Mouse (Mus musculus) kidney, adult 2 months (tissue): ENCODE data around the gene Tspyl3. TPM values are rescaled to one million over a fixed set of nuclear protein-coding genes. Genes with fewer than 3 reads are reported as not detected.

Experiments
- DNase-seq: peaks from one replicate; pipeline ENCODE4 v3.0.0; 2021
- H3K27ac ChIP-seq: fragments of 200-500 bp; 2 replicates; pipeline ENCODE4 v1.5.1; 2012; ENCODE audit warnings: low read depth, low read length, control low read depth, inconsistent platforms; ENCODE audit not compliant: insufficient read depth
- H3K27me3 ChIP-seq: fragments of 200-500 bp; replicated peaks from 2 replicates; pipeline ENCODE4 v1.6.1; 2012; ENCODE audit warnings: mild to moderate bottlenecking, moderate library complexity, low read length, inconsistent platforms; ENCODE audit not compliant: control insufficient read depth, insufficient read depth
- H3K36me3 ChIP-seq: fragments of 200-500 bp; 2 replicates; pipeline ENCODE4 v1.6.1; 2012; ENCODE audit warnings: mild to moderate bottlenecking, moderate library complexity, low read length, inconsistent platforms; ENCODE audit not compliant: control insufficient read depth, insufficient read depth
- H3K4me1 ChIP-seq: fragments of 200-500 bp; 2 replicates; pipeline ENCODE4 v1.6.1; 2011; ENCODE audit warnings: low read length; ENCODE audit not compliant: control insufficient read depth, insufficient read depth
- H3K4me3 ChIP-seq: fragments of 200-500 bp; 2 replicates; pipeline ENCODE4 v1.5.1; 2011; ENCODE audit warnings: mild to moderate bottlenecking, low read depth, low read length, control low read depth; ENCODE audit not compliant: insufficient read depth
- CTCF ChIP-seq: fragments of 200-500 bp; conservative IDR thresholded peaks from 2 replicates; pipeline ENCODE4 v1.5.1; 2011; ENCODE audit warnings: low read depth, mild to moderate bottlenecking, control low read depth, low read length, moderate library complexity, mixed read lengths; ENCODE audit not compliant: insufficient read depth, insufficient read length
- POLR2A ChIP-seq: fragments of 200-500 bp; IDR thresholded peaks from one replicate; pipeline ENCODE4 v1.6.1; 2011; ENCODE audit warnings: low read depth, low read length, control low read depth
- WGBS: fragments of 180-500 bp; shearing (Covaris S2); methylation state at CpG from one replicate; pipeline ENCODE4 v1.1.7; 2018; 5-methylcytosine and 5-hydroxymethylcytosine counted together
- polyA plus RNA-seq: library from polyadenylated mRNA; depleted of rRNA; stranded (reverse); fragments of >200 nt; gene quantifications from 2 replicates; pipeline ENCODE4 v1.2.3, GENCODE M21; 2012

The Tspyl3 gene
- polyA plus RNA-seq, 1 experiment = 2.2 TPM

- Histone ChIP-seq H3K27ac (no peak overlapping the region), H3K36me3 (no peaks in the 10 kb centered on the region), H3K4me3 (no peak overlapping the region), H3K27me3 (no peaks in the 10 kb centered on the region), H3K4me1 (no peaks in the 10 kb centered on the region)
- TF ChIP-seq POLR2A (no peak), CTCF (no peak)
- no peak for DNase-seq
- 56% methylated on average over 6 of the region's 6 CpGs for WGBS
Measured at GRCm38 (mm10) chr2:153214771-153215259, 10.4 kb downstream of the Tspyl3 start.

GRCm38 (mm10) chr2:153213351-153213750, 11.9 kb downstream of the Tspyl3 start:
- no peak overlapping the region for H3K27ac ChIP-seq
- no peaks in the 10 kb centered on the region for H3K36me3 ChIP-seq
- no peak for DNase-seq
- no peaks in the 10 kb centered on the region for H3K27me3 ChIP-seq
- H3K4me1 ChIP-seq = no peaks in the 10 kb centered on the region
- no peak overlapping the region for H3K4me3 ChIP-seq
- no peak for TF ChIP-seq CTCF
- TF ChIP-seq POLR2A = no peak
- WGBS = 89% methylated on average over 4 of the region's 4 CpGs

GRCm38 (mm10) chr2:153211451-153211850, 13.8 kb downstream of the Tspyl3 start:
- Histone ChIP-seq H3K4me3 (no peak overlapping the region), H3K4me1 (no peaks in the 10 kb centered on the region), H3K27ac (no peak overlapping the region), H3K27me3 (no peaks in the 10 kb centered on the region), H3K36me3 (no peaks in the 10 kb centered on the region)
- TF ChIP-seq POLR2A (no peak), CTCF (no peak)
- WGBS = 91% methylated on average over 5 of the region's 5 CpGs
- DNase-seq = no peak

DNA sequence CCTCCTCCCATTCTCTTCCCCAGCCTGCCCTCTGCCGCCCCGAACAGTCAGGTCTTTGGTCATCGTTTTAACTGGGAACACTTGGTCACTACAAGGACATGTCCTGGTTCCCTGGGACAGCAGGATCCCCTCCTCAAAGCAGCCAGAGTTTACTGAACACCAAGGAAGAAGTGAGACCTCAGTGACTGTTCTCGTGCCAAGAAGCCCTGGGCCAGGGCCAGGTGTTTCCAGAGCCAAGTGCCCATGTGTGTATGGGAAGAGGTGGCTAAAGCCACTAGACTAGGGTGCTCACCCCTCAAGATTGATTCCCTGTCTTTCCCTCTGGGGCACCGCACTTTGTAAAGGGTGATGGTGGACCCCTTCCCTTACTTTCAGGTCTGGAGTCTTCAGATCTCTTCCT, 16.0 kb downstream of the Tspyl3 start:
- H3K27ac ChIP-seq = no peak overlapping the region
- TF ChIP-seq CTCF = no peak
- TF ChIP-seq POLR2A = no peak
- no peak for DNase-seq
- WGBS = 81% methylated on average over 5 of the region's 5 CpGs
- H3K27me3 ChIP-seq = no peaks in the 10 kb centered on the region
- H3K36me3 ChIP-seq = no peaks in the 10 kb centered on the region
- H3K4me1 ChIP-seq = no peaks in the 10 kb centered on the region
- no peak overlapping the region for H3K4me3 ChIP-seq

DNA sequence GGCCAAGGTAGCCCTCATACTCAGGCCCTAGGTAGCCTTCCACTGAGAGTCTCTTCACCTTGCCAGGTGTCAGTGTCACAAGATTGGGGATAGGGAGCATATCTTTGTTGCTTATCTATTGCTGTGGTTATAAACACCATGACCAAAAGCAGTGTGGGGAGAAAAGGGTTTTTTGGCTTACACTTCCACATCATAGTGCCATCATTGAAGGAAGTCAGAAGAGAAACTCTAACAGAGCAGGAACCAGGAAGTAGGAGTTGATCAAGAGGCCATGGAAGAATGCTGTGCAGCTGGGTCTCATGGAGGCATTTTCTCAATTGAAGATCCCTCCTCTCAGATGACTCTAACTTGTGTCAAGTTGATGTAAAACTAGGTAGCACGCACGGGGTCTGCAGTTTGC, 17.1 kb downstream of the Tspyl3 start:
- Histone ChIP-seq H3K4me3 (no peak overlapping the region), H3K4me1 (no peaks in the 10 kb centered on the region), H3K36me3 (no peaks in the 10 kb centered on the region), H3K27me3 (no peaks in the 10 kb centered on the region), H3K27ac (no peak overlapping the region)
- no peak for DNase-seq
- 91% methylated on average over 2 of the region's 2 CpGs for WGBS
- TF ChIP-seq POLR2A (no peak), CTCF (no peak)

DNA sequence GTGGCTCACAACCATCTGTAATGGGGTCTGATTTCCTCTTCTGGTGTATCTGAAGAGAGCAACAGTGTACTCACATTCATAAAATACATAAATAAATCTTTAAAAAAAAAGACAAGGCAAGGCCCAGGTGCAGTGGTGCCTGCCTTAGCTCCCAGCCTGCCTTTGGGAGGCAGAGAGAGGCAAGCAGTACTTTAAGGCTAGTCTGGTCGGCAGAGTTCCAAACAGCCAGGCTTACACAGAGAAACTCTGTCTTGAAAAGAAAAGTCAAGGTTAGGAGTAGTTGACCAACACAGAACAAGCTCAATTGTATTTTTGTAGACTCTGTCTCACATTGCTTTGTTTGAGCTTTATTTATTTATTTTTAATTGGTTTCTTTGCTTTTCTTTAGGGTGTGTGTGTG, 22.5 kb downstream of the Tspyl3 start:
- Histone ChIP-seq H3K27ac (no peak overlapping the region), H3K27me3 (no peaks in the 10 kb centered on the region), H3K4me1 (no peaks in the 10 kb centered on the region), H3K4me3 (no peak overlapping the region), H3K36me3 (no peaks in the 10 kb centered on the region; the same call in 1 of the 2 replicates)
- no peak for DNase-seq
- no peak for TF ChIP-seq POLR2A
- TF ChIP-seq CTCF = no peak
- WGBS = 89% methylated on average over 1 of the region's 1 CpGs

GRCm38 (mm10) chr2:153199114-153199513, 26.1 kb downstream of the Tspyl3 start:
- no peak for TF ChIP-seq CTCF
- TF ChIP-seq POLR2A = no peak
- 84% methylated on average over 2 of the region's 2 CpGs for WGBS
- Histone ChIP-seq H3K4me3 (no peak overlapping the region), H3K27ac (no peak overlapping the region), H3K27me3 (no peaks in the 10 kb centered on the region), H3K4me1 (no peaks in the 10 kb centered on the region), H3K36me3 (no peaks in the 10 kb centered on the region; the same call in 1 of the 2 replicates)
- DNase-seq = peak; percentile 8

GRCm38 (mm10) chr2:153198485-153198884, 26.8 kb downstream of the Tspyl3 start:
- H3K27ac ChIP-seq = no peak overlapping the region
- WGBS = 66% methylated on average over 5 of the region's 5 CpGs
- no peaks in the 10 kb centered on the region; the same call in 1 of the 2 replicates for H3K36me3 ChIP-seq
- no peak overlapping the region for H3K4me3 ChIP-seq
- no peaks in the 10 kb centered on the region for H3K4me1 ChIP-seq
- TF ChIP-seq CTCF = no peak
- no peak for TF ChIP-seq POLR2A
- no peak for DNase-seq
- H3K27me3 ChIP-seq = no peaks in the 10 kb centered on the region
